Mouse (Mus musculus): ENCODE results near the gene Spns3.
"Not testable (repeated sequence)": the region's sequence is repeated elsewhere in the genome, so short reads cannot be mapped to it uniquely, and the experiment has no call there.

The Spns3 gene

GRCm38 (mm10) chr11:72556953-72557352, 6.6 kb upstream of the Spns3 start:
- no peak for DNase-seq (ENCODE audit: low spot score)

GRCm38 (mm10) chr11:72556470-72556869, 6.2 kb upstream of the Spns3 start:
- DNase-seq (ENCODE audit: low spot score): no peak

DNA sequence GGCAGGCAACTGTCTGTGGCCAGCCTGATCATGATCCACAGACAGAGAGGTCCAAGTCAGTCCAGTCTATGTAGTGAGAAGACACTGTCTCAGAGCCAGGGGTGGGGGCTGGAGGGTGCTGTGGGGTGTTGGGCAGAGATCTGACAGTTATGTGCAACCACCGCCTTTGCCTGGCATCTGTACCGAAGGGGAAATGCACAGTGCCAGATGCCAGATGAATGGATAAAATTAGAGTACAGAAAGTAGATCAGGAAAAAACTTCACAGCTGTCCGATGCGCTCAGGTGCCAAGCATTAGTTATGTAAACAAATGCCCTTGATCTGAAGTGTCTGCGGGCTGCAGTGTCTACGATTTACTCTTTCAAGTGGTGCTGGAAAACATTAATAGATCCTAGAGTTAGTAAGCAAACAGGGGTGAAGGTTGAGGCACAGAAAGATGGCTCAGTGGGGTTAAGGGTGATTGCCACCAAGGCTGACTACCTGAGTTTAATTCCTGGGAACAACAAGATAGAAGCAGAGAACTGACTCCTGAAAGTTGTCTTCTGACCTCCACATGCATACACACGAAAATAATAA, 1.3 kb upstream of the Spns3 start:
- DNase-seq (ENCODE audit: low spot score): no peak

DNA sequence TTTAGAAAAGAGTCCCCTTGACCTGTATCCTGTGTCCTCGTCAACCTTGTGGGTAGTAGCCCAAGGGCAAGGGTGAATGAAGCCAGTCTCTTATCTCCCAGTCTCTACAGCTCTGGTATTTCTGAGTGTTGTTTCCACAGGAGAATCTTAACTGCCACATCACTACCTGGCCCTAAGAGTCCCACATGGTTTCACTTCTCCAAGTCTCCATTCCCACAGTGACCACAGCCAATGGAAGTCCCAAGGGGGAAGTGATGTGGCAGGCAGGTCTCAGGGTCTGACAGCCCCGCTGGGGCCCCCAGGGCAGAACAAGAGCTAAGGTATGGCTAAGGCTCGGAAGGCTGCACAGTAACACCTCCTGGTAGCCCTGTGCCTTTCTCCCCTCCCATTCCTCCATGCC, 3.1 kb downstream of the Spns3 start:
- DNase-seq (ENCODE audit: low spot score): no peak

DNA sequence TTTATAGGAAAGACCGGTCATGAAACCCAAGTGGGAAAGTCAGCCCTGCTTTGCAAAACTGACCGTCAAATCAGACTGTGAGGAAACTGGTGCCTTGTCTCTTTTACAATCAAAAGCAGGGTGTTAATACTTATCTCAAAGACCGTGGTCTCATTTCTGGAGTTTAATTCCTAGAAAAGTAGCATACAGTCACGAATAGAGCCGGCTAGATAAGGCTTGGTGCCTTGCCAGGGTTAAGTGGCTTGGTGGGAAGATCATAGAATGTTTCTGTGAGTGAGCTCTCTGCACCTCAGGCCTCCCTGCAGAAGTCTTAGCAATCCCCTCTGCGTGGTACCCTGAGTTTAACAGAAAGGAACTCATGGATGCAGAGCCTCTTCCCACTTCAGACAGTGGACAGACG, 5.6 kb downstream of the Spns3 start:
- no peak for DNase-seq (ENCODE audit: low spot score)

- DNase-seq (ENCODE audit: low spot score): not testable (repeated sequence)
Measured at GRCm38 (mm10) chr11:72543692-72544091, 6.6 kb downstream of the Spns3 start.

- DNase-seq (ENCODE audit: low spot score): no peak
Measured at GRCm38 (mm10) chr11:72542586-72542985, 7.7 kb downstream of the Spns3 start.

DNA sequence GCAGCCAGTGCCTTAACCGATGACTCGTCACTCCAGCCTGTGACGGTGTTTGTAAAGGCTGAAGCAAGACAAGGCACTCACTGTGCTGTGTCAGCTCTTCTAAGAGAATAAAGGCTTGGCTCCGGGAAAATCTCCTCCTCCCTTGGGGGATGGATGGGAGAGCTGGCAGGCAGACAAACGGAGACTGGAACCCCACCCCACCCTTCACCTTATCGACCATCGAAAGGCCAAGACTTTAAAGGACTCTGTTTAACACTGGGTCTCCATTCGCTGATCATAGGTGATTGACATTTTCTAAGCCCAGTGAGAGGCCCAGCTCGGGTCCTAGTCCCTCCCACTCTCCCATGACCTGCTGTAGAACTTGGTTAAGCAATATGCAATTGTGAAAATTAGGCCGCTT, 8.4 kb downstream of the Spns3 start:
- peak; percentile 77 for DNase-seq (ENCODE audit: low spot score)

DNA sequence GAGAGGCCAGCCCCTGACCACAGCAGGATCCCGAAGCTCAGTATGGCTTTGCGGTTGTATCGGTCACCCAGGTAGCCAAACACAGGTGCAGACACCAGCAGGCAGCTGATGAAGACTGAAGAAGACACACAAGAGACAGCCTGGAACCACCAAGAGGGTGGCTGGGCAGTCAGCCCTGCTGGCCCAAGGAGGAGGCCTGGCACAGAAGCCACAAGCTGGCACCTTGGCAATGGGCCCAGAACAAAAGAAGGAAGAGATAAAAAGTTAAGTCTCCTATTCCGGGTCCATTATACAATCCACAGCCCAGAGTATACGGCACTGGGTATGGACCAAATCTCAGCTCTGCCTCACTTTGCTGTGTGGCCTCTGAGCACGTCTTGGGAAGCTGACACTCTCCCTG, 9.9 kb downstream of the Spns3 start:
- no peak for DNase-seq (ENCODE audit: low spot score)

GRCm38 (mm10) chr11:72538811-72539210, 11.5 kb downstream of the Spns3 start:
- DNase-seq (ENCODE audit: low spot score): no peak

GRCm38 (mm10) chr11:72538037-72538755, 12.1 kb downstream of the Spns3 start:
- peak; percentile 71 for DNase-seq (ENCODE audit: low spot score)

DNA sequence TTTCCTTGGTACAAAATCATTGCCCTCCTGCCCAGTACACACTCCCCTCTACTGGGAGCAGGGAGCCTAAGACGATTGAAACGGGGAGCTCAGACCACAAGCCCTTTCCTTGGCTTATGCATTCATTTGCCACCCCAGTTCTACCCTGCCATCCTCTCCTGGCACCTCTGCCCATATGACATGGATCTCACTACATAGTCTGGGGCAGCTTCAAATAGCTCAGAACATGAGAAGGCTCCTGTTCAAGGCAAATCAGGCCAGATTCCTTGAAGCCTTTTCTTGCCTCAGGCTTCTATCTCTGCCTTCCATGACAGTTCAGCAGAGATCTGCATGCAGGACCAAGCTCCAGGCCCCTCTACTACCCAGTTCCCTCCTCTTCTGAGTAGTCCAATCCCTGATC, 12.8 kb downstream of the Spns3 start:
- no peak for DNase-seq (ENCODE audit: low spot score)

DNA sequence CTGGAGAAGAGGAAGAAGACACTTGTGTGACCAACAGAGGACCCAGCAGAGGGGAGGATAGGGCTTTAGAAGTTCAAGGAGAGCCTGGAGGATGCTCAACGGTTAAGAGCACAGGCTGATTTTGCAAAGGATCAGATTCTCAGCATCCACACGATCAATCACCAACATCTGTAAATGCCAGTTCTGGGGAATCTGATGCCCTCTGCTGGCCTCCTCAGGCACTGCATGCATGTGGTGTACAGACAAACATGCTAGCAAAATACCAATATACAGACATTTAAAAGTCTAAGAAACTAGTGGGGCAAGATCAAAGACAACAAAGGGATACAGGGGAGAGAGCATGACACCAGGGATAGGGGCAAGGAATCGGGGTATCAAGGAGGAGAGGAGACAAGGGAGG, 14.8 kb downstream of the Spns3 start:
- no peak for DNase-seq (ENCODE audit: low spot score)

DNA sequence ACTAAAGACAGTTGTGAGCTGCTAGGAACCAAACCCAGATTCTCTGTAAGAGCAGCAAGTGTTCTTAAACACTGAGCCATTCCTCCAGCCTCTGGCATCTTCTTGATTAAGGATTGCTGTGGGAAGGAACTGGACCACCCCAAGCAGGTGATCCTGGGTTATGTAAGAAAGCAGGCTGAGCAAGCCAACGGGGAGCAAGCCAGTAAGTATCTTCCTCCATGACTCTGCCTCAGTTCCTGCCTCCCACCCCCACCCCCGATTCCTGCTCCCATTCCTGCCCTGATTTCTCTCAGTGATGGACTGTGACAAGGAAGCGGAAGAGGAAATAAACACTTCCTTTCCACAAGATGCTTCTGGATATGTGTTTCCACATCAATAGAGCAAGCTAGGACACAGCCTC, 17.4 kb downstream of the Spns3 start:
- no peak for DNase-seq (ENCODE audit: low spot score)

- no peak for DNase-seq (ENCODE audit: low spot score)
Measured at GRCm38 (mm10) chr11:72531632-72532031, 18.7 kb downstream of the Spns3 start.

GRCm38 (mm10) chr11:72531144-72531543, 19.2 kb downstream of the Spns3 start:
- no peak for DNase-seq (ENCODE audit: low spot score)

DNA sequence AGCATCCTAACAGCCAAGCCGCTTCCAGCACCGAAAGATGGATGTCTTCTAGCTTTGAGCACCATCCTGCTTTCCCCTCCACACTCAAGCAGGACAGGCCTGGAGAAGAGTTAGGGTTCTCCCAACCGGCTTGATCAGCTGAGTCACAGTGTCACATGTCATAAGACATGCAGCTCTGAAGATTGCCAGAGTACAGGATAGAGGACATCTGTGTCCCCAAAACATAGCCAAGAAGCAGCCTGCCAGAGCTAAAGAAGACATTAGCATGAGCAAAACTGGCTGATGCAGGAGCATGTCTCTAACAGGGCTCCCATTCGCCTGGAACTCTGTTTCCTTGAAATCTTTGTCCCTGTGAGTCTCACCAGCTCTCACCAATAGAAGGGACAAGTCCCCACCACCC, 24.1 kb downstream of the Spns3 start:
- DNase-seq (ENCODE audit: low spot score): no peak

DNA sequence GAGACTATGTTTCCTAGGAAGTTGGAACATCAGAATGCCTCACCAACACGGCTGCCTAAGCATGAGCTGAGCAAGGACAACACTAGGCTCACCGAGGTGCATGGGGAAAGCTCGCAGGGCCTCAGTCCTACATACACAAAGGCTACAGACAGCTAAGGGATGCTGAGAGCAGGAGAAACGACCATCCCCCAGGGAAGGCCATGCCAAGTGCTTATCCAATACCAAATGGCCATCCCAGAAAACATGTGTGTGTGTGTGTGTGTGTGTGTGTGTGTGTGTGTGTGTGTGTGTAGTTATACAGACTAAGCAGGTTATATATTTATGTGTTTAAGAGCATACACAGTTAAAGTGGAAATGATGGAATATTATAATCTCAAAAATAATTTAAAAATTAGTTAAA, 26.6 kb downstream of the Spns3 start:
- no peak for DNase-seq (ENCODE audit: low spot score)

DNA sequence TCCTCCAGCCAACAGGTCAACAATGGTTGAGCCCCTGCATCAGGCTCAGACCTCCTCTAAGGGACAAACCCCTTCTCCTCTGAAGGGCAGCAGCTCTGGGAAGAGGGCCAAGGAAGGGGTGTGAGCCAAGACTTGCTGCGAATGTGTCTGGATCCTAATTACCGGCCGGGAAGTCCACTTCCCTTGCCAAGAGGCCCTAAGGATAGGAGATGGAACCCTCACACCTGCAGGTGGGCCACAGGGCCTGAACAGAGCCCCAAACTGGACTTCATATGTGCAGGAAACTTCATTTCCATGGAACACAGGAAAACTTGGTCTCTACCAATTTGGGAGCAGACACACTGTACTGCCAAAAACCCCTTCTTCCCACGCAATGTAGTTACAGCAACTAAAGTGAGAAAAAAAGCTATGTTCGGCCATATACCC, 27.7 kb downstream of the Spns3 start:
- no peak for DNase-seq (ENCODE audit: low spot score)

- DNase-seq (ENCODE audit: low spot score): no peak
Measured at GRCm38 (mm10) chr11:72521598-72522541, 28.4 kb downstream of the Spns3 start.

DNA sequence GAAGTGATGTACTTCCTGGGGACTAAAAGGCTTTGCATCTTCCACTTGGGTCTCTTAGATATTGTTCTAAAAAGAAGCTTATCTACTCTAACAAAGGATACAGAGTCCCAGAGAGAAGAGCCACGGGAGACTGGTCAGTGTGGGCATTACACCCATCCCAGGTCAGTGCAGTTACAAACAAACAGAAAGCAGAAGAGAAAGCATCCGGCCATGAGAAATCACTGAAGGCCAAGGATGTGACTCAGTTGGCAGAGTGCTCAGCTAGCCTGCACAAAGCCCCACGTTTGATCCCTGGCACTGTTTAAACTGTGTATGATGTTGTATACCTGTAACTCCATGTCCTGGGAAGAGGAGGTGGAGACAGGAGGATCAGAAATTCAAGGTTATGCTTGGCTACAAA, 30.4 kb downstream of the Spns3 start:
- DNase-seq (ENCODE audit: low spot score): no peak

- DNase-seq (ENCODE audit: low spot score): no peak
Measured at GRCm38 (mm10) chr11:72519189-72519588, 31.1 kb downstream of the Spns3 start.

GRCm38 (mm10) chr11:72518449-72518848, 31.9 kb downstream of the Spns3 start:
- DNase-seq (ENCODE audit: low spot score): no peak

All from yolk sac, embryonic 10.5 days (tissue).